Mouse (Mus musculus) embryo, embryonic 10 days (tissue): ENCODE measurements at regions not wholly inside any gene's neighbourhood (a gene's known extent, or its start where the extent isn't known, plus 50 kb on each side); places are given as distances from the start of the nearest gene placed in this dataset.

ENCODE experiments used
- DNase-seq: peaks from one replicate; pipeline ENCODE4 v3.0.0-alpha.2; 2015; ENCODE audit warnings: low spot score

DNA sequence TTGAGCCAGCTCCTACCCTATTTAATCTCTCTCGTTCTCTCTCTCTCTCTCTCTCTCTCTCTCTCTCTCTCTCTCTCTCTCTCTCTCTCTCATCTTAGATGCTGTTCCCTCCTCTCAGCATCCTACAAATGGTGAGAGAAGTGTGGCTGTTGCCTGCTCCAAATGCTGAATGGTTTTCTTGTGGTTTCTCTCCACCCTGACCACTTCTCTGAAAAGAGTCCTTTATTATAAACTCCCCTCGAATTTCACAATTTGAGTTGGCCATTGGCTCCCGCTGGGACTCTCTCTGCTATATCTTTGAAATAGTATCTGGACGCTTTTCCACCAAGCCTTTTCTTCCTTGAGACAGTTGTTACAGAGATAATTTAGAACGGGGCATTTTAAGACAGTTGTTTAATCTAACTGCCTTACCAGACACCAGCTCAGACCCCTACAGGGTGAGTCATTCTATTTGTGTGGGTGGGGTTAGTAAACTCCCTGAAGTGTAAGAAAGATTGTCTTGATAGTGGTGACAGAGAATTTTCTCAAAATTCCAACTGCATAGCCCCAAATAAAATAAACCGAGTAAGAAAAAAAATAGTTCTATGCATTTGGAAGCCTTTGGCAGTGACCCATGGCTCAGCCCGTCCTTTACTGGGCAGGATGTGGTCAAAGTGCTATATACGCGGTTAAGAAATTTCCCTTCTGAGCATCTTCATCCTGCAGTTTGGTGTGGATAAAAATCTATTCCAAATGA is 58.7 kb upstream of the Ado start:
- no peak for DNase-seq

GRCm38 (mm10) chr10:67606739-67607138 is 58.0 kb upstream of the Ado start:
- DNase-seq = no peak

GRCm38 (mm10) chr10:67599390-67599789 is 50.6 kb upstream of the Ado start:
- no peak for DNase-seq

DNA sequence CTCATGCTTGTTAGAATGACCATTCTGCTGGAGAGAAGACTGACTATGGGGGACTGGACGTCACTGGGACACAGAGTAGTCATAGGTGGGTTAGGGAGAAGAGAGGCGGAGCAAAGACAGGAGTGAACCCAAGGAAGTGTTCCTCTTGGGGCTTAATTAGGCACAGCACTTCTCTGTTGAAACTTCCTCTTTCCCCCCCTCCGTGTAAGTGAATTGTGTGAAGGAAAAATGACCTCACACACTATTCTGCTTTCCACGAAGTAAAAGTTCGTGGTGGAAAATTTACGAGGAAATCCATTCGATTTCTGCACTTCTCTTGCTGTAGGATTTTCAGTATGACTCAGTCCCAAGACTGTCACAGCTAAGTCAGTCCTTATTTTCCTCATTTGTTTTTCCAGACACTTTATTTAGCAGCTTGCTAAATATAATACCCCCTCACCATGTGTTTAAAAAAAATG is 49.9 kb upstream of the Ado start:
- DNase-seq = no peak
